Mouse (Mus musculus) myocyte (in vitro differentiated cells): Measurements from ENCODE around the gene Stil.

Experiments
- CEBPB ChIP-seq: IDR thresholded peaks from 2 replicates; pipeline ENCODE4 v1.6.1; 2011; ENCODE audit warnings: mild to moderate bottlenecking, moderate library complexity; ENCODE audit not compliant: poor library complexity, insufficient read depth, severe bottlenecking
- E2F4 ChIP-seq: IDR thresholded peaks from one replicate; pipeline ENCODE4 v1.6.1; 2011; ENCODE audit warnings: mild to moderate bottlenecking, control low read depth, moderate library complexity; ENCODE audit not compliant: insufficient read depth
- MAX ChIP-seq: IDR thresholded peaks from one replicate; pipeline ENCODE4 v1.6.1; 2011; ENCODE audit warnings: low read depth, mild to moderate bottlenecking, control low read depth
- MYOD1 ChIP-seq, 3 experiments: IDR thresholded peaks; one replicate each; pipeline ENCODE4 v1.6.1; 2011; ENCODE audit warnings: control low read depth in 2 of 3, low read depth in 2 of 3, mild to moderate bottlenecking in 2 of 3, moderate library complexity in 1 of 3; ENCODE audit not compliant: insufficient read length in 2 of 3, control insufficient read depth in 1 of 3
- MYOG ChIP-seq, 3 experiments: IDR thresholded peaks; one replicate each; pipeline ENCODE4 v1.6.1; 2011; ENCODE audit warnings: control low read depth in 2 of 3, low read depth in 2 of 3, mild to moderate bottlenecking in 2 of 3; ENCODE audit not compliant: insufficient read length in 2 of 3, control insufficient read depth in 1 of 3, insufficient read depth in 1 of 3
- POLR2A ChIP-seq: IDR thresholded peaks from one replicate; pipeline ENCODE4 v1.6.1; 2011; ENCODE audit warnings: low read depth, mild to moderate bottlenecking, control low read depth, moderate library complexity; ENCODE audit not compliant: insufficient read length
- POLR2AphosphoS2 ChIP-seq: IDR thresholded peaks from one replicate; pipeline ENCODE4 v1.6.1; 2011; ENCODE audit warnings: low read depth, control low read depth; ENCODE audit not compliant: insufficient read length
- REST ChIP-seq: IDR thresholded peaks from one replicate; pipeline ENCODE4 v1.6.1; 2011; ENCODE audit warnings: mild to moderate bottlenecking, control low read depth, moderate library complexity; ENCODE audit not compliant: insufficient read depth, insufficient read length
- TCF12 ChIP-seq: IDR thresholded peaks from one replicate; pipeline ENCODE4 v1.6.1; 2011; ENCODE audit warnings: mild to moderate bottlenecking, control low read depth; ENCODE audit not compliant: poor library complexity, insufficient read depth, severe bottlenecking
- TCF3 ChIP-seq: IDR thresholded peaks from one replicate; pipeline ENCODE4 v1.6.1; 2011; ENCODE audit warnings: low read depth, control low read depth; ENCODE audit not compliant: insufficient read length
- USF1 ChIP-seq: IDR thresholded peaks from one replicate; pipeline ENCODE4 v1.6.1; 2011; ENCODE audit warnings: low read depth, mild to moderate bottlenecking, control low read depth, moderate library complexity

DNA sequence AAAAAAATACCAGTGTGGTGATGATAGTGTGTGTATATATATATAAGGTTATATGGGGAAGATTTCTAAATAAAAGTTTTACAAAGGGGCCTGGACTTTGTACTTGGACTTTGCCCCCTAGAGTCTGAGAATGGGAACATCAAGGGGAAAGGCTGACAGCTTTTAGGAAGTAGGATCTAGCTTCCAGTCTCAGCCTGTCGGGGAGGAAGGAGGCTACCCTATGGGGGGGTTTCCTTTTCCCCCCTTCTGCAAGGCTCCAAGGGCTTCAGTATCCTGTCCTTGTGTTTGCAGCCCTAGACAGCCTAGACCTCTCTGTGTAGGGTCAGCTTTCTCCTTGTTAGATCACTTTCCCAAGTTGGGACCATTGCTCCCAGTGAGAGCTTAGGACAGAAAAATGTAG lies 71.7 kb downstream of the Stil start:
- no peak for TF ChIP-seq USF1
- no peak for TF ChIP-seq POLR2A
- no peak for TF ChIP-seq MYOG (IDR thresholded peaks at IDR 0.05; ENCODE audit: control insufficient read depth in 1 of 3, insufficient read depth in 1 of 3, insufficient read length in 2 of 3, low read depth in 2 of 3)
- no peak for TF ChIP-seq CEBPB
- no peak for TF ChIP-seq E2F4
- TF ChIP-seq TCF3, result no peak
- TF ChIP-seq TCF12, result no peak
- no peak for TF ChIP-seq MYOD1 (IDR thresholded peaks at IDR 0.05; ENCODE audit: control insufficient read depth in 1 of 3, insufficient read length in 2 of 3, low read depth in 2 of 3)
- no peak for TF ChIP-seq REST
- no peak for TF ChIP-seq MAX
- TF ChIP-seq POLR2AphosphoS2, result no peak
